Mouse (Mus musculus) lung, postnatal 25 days (tissue): Measurements from ENCODE around the gene Zbtb11.

Experiments used
- DNase-seq: peaks from one replicate; pipeline ENCODE4 v3.0.0; 2022; ENCODE audit warnings: low spot score

Zbtb11 gene

GRCm38 (mm10) chr16:55970416-55970815 lies 3.3 kb upstream of the Zbtb11 start:
- no peak for DNase-seq

GRCm38 (mm10) chr16:55971735-55972615 lies 1.7 kb upstream of the Zbtb11 start:
- no peak for DNase-seq

- no peak for DNase-seq
Measured at GRCm38 (mm10) chr16:55972626-55973201, 969 bp upstream of the Zbtb11 start.

DNA sequence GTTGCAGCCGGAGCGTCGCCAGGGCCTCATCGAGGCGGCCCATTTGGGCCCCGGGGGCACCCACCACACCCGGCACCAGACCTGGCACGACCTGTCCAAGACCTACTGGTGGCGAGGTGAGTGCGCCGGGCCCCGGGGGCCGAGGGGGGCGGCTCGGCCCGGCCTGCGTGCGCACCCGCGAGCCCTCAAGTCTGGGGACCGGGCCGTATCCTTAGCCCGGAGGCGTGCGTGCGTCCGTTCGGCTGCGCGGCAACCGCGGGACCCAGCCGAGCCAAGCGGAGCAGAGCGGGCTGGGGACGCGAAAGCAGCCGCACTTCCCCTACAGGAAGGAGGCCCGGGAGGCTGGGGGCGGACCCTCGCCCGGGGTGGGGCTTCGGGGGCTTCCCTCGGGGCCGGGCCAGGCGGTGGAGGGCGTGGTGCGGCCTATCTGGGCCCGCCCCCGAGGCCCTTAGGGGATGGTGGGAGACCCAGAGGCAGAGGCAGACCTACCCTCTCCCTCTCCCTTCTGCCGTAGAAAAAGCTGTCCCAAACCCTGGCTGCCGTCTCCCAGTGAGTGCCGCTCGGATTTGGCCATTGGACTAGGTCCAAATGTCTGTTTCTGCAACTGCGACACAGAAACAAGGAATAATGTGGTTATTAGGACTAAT lies 696 bp downstream of the Zbtb11 start:
- DNase-seq = peak; percentile 92

- peak; percentile 61 for DNase-seq
Measured at GRCm38 (mm10) chr16:55974903-55975285, 1.2 kb downstream of the Zbtb11 start.

GRCm38 (mm10) chr16:55986001-55986400 lies 12.3 kb downstream of the Zbtb11 start:
- no peak for DNase-seq

DNA sequence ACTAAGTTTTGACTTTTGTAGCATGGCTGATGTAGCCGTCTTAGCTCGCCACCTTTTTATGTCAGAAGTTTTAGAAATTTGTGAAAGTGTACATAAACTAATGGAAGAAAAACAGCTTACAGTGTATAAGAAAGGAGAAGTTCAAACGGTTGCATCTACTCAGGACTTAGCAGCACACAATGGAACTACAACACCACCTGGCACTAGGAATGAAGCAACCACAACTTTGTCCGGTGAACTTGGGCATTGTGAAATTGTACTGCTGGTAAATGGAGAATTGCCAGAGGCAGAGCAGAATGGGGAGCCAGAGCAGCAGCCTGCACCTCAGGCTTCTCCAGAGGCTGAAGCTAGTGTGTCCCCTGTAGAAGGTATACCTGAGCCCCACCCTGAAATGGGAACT lies 16.6 kb downstream of the Zbtb11 start:
- DNase-seq = peak; percentile 13

DNA sequence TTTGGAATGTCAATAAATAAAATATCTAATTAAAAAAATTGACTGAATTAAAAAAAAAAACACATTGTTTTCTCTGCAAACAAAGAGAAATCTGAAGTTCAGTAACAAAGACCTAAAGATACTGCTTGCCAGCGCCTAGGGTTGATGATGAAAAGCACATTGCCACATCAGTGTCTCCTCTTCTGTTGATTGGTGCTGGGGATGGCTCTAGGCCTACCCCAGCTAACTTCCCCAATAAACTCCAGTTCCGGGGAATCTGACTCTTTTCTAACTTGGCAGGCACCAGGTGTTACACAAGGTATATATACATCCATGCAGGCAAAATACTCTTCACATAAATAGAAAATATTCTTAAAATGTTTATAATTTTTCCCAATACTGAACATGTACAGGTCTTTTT lies 20.6 kb downstream of the Zbtb11 start:
- DNase-seq = no peak

DNA sequence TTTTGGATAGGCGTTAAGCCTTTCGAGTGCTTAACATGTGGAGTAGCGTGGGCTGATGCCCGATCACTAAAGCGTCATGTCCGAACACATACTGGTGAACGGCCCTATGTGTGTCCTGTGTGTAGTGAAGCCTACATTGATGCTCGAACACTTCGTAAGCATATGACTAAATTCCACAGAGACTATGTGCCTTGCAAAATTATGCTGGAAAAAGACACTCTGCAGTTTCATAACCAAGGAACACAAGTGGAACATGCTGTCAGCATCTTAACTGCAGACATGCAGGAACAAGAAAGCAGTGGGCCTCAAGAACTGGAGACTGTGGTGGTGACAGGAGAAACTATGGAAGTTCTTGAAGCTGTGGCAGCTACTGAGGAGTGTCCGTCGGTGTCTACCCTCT lies 33.1 kb downstream of the Zbtb11 start:
- no peak for DNase-seq

GRCm38 (mm10) chr16:56008862-56009261 lies 35.2 kb downstream of the Zbtb11 start:
- no peak for DNase-seq

- no peak for DNase-seq
Measured at GRCm38 (mm10) chr16:56012789-56013743, 39.4 kb downstream of the Zbtb11 start.

GRCm38 (mm10) chr16:56014076-56014475 lies 40.4 kb downstream of the Zbtb11 start:
- no peak for DNase-seq

DNA sequence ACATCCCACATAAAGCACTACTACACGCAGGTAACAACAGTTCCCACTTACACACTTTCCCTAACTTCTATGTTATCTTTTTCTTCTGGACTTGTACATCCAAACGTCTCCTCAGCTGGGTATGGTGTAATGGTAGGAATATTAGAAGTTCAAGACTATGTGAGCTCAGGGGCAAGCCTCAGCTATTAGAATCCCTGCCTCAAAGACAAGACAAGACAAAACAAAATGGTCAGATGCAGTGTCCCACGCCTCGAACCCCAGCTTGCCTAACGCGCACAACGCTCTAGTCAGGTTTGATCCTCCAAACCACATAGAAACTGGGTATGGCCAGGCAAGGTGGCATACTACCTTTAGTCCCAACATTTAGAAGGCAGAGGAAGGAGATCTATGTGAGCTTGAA lies 46.0 kb downstream of the Zbtb11 start:
- no peak for DNase-seq

DNA sequence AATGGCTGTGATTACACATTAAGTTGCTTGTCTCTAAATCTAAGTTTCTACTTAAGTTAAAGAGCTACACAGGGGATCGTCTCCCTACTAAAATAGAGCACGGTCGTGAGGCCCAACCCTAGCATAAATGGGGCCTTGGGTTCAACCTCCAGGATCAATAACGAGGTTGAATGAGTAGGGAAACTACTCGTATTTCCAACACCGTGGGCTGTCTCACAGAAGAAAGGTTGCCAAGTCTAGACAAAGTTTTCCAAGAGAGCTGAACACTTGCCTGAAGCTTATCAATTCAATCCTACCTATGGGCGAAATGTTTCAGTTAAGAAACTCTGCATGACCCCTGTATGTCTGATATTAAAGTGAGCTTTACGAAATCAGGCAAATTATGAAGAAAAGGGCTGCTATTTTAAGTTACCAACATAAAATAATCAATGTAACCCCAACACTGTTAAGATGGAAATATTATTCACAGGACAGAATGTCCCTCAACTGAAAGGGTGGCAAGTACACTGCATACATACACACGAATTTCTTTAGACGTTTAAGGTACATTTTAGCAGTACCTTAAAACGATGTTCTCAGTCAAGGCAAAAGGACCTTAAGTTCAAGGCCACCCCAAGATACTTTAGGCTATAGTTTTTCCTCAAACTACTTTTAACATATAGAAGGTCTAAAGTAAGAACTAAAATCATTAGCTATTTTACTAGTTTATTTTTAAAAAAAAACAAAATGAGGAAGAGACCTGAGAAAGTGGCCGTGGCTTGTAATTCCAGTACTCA lies 54.4 kb downstream of the Zbtb11 start:
- DNase-seq = no peak

- peak; percentile 56 for DNase-seq
Measured at GRCm38 (mm10) chr16:56028722-56029551, 55.3 kb downstream of the Zbtb11 start.

- peak; percentile 98 for DNase-seq
Measured at GRCm38 (mm10) chr16:56029661-56030082, 56.0 kb downstream of the Zbtb11 start, which contains the start of gene Pcnp. Gene Pcnp, minus strand, starts transcription at chr16:56029739.

DNA sequence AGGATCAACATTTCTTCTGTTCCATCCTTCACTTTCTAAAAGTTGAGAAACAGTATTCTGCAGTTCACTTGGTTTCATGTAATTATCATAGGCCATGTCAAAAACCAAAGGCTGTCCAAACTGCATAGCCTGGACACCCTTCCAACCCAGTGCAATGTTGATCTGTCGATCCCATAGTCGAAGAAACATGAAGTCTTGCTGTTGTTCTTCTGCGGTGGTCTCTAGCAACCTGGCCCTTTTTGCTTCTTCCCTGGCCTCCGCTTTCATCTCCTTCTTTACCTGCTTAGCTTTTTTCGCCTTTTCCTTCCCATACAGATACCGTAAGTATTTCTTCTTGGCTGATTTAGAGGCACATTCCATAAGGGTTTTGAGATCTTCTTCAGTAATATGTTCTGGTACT lies 60.9 kb downstream of the Zbtb11 start:
- no peak for DNase-seq

GRCm38 (mm10) chr16:56036501-56036900 lies 62.8 kb downstream of the Zbtb11 start:
- no peak for DNase-seq

- DNase-seq = peak; percentile 93
Measured at GRCm38 (mm10) chr16:56037138-56038010, 63.7 kb downstream of the Zbtb11 start, which contains the start of gene Trmt10c. Gene Trmt10c, minus strand, starts transcription at chr16:56037819.
